Mouse (Mus musculus) left cerebral cortex, adult 2 months (tissue): ENCODE results near the gene Vps13d. TPM values are rescaled to one million over a fixed set of nuclear protein-coding genes. Genes with fewer than 3 reads are reported as not detected.

Source experiments
- DNase-seq, 2 experiments: peaks; one replicate each; pipeline ENCODE4 v3.0.0; 2021 to 2022; ENCODE audit warnings: low spot score in 2 of 2, mixed read lengths in 1 of 2; ENCODE audit errors: extremely low spot score in 1 of 2
- H3K27ac ChIP-seq: fragments of 200-600 bp; 2 replicates; pipeline ENCODE4 v1.8.1; 2022
- H3K4me3 ChIP-seq: fragments of 200-600 bp; 2 replicates; pipeline ENCODE4 v1.8.1; 2022
- CTCF ChIP-seq: fragments of 200-600 bp; IDR thresholded peaks from 2 replicates; pipeline ENCODE4 v1.8.1; 2022; ENCODE audit warnings: antibody characterized with exemption, mild to moderate bottlenecking, moderate library complexity
- intact Hi-C: fragments of 180-260 bp; cut with DNase I; formaldehyde crosslinking; loops from one replicate; pipeline ENCODE4 v1.15.1; 2025
- long read RNA-seq, 2 experiments: library from polyadenylated mRNA; stranded (forward); transcript quantifications; one replicate each; pipeline ENCODE4 v2.0.0; 2021; ENCODE audit warnings: borderline mapping rate in 2 of 2
- total RNA-seq, 2 experiments: library from RNA; stranded (reverse); gene quantifications; 2 replicates each; pipeline ENCODE4 v1.2.3; 2021

Vps13d gene
- total RNA-seq: 10 to 100 TPM; 63.2 to 64.4 TPM
- long read RNA-seq, experiment 1, partial matches to known transcripts: 4 of 7 reads
- long read RNA-seq, experiment 1, other reads (novel, unspliced or antisense): 3 of 7 reads
- long read RNA-seq, experiment 2, partial matches to known transcripts: 2 of 4 reads
- long read RNA-seq, experiment 2, other reads (novel, unspliced or antisense): 2 of 4 reads

- peak; percentile 90 to 91 for DNase-seq
- H3K27ac ChIP-seq: peak within 1 kb of the TSS; percentile 84
Observed at GRCm38 (mm10) chr4:145194559-145195162, at the start of gene Vps13d. Vps13d (minus strand) TSS chr4:145195005.

GRCm38 (mm10) chr4:145242719-145243350, 48.0 kb upstream of the Vps13d start:
- Histone ChIP-seq H3K4me3 (no peak overlapping the region), H3K27ac (no peak overlapping the region)
- no peak for DNase-seq
- no peak for TF ChIP-seq CTCF
- intact Hi-C loops: no loop called here

More at GRCm38 (mm10) chr4:145194559-145195162, at the start of gene Vps13d:
- TF ChIP-seq CTCF: peak; percentile 100
- peak within 1 kb of the TSS; percentile 80 for H3K4me3 ChIP-seq
- intact Hi-C loops: loop anchor here (5.0 kb wide), 1 partner anchor 312 kb away; no protein-coding TSS in a partner anchor

GRCm38 (mm10) chr4:145240723-145241231, 46.0 kb upstream of the Vps13d start:
- no peak overlapping the region for H3K4me3 ChIP-seq
- no peak overlapping the region for H3K27ac ChIP-seq
- DNase-seq: no peak
- no peak for TF ChIP-seq CTCF
- intact Hi-C loops: no loop called here

DNA sequence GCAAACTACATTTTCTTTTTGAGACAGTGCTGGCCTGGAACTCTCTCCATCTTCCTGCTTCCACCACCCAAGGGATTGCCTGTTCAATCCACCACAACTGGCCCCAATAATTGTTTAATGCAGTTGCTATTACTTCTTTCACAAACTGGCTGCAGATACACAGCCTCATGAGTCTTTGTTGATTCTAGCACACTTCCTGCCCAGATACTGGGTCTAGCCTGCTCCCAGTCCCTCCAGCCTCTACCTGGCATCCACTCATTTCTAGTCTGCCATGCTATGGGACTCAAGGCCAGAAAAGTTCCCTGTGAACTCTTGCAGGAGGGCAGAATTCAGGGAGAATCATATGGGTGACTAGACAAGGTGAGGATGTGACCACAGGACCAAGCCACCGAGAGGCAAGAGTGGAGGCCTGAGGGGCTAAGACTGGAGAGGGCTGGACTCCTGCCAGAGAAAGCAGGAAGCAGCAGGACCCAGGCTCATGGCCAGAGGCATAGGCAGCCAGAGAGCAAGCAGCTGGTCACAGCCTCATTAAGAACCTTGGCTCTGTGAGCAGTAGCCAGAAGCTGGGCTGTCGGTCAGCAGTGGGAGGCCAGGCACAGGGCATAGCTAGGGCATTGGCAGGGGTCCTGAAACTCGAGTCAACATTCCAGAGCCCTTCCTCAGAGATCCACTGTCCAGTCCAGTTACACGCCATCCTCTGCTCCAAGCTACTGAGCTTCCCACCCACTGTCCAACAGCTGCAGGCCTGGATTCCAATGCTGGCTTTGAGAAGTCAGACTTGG, 44.4 kb upstream of the Vps13d start:
- Histone ChIP-seq H3K4me3 (no peak overlapping the region), H3K27ac (no peak overlapping the region)
- no peak for TF ChIP-seq CTCF
- intact Hi-C loops: no loop called here
- peak; percentile 23 to 31 for DNase-seq

- DNase-seq: no peak
- Histone ChIP-seq H3K4me3 (no peak overlapping the region), H3K27ac (no peak overlapping the region)
- no peak for TF ChIP-seq CTCF
- intact Hi-C loops: no loop called here
Observed at GRCm38 (mm10) chr4:145236027-145236426, 41.2 kb upstream of the Vps13d start.

GRCm38 (mm10) chr4:145233487-145234228, 38.9 kb upstream of the Vps13d start:
- TF ChIP-seq CTCF: no peak
- peak overlapping the region; percentile 1; the same call in 1 of the 2 replicates for H3K27ac ChIP-seq
- no peak for DNase-seq

GRCm38 (mm10) chr4:145231732-145232131, 36.9 kb upstream of the Vps13d start:
- no peak overlapping the region for H3K4me3 ChIP-seq
- no peak overlapping the region for H3K27ac ChIP-seq
- intact Hi-C loops: no loop called here
- TF ChIP-seq CTCF: no peak
- DNase-seq: no peak

More at GRCm38 (mm10) chr4:145233487-145234228, 38.9 kb upstream of the Vps13d start:
- no peak overlapping the region for H3K4me3 ChIP-seq
- intact Hi-C loops: no loop called here

GRCm38 (mm10) chr4:145230647-145231046, 35.8 kb upstream of the Vps13d start:
- no peak for DNase-seq
- H3K4me3 ChIP-seq: no peak overlapping the region
- TF ChIP-seq CTCF: no peak
- intact Hi-C loops: no loop called here
- H3K27ac ChIP-seq: no peak overlapping the region

- intact Hi-C loops: no loop called here
- TF ChIP-seq CTCF: no peak
Observed at GRCm38 (mm10) chr4:145229524-145230163, 34.8 kb upstream of the Vps13d start.

GRCm38 (mm10) chr4:145229051-145229450, 34.2 kb upstream of the Vps13d start:
- no peak for TF ChIP-seq CTCF
- Histone ChIP-seq H3K27ac (no peak overlapping the region; the same call in 1 of the 2 replicates), H3K4me3 (no peak overlapping the region)
- intact Hi-C loops: no loop called here
- DNase-seq: no peak

More at GRCm38 (mm10) chr4:145229524-145230163, 34.8 kb upstream of the Vps13d start:
- Histone ChIP-seq H3K4me3 (no peak overlapping the region), H3K27ac (no peak overlapping the region)
- DNase-seq: no peak
